Mouse (Mus musculus): Measurements from ENCODE around the gene Msln. TPM values are rescaled to one million over a fixed set of nuclear protein-coding genes. Genes with fewer than 3 reads are reported as not detected.

Gene Msln
- total RNA-seq (2023) = 1 to 10 TPM in 1 of 2 experiments, not detected in 1; 1.2 TPM

GRCm38 (mm10) chr17:25754241-25754640 lies at the start of gene Msln:
TSS of gene Msln (minus strand) at chr17:25754378.

GRCm38 (mm10) chr17:25796951-25797369 lies 42.8 kb upstream of the Msln start, which contains the start of gene Metrn:
TSS of gene Metrn (minus strand) at chr17:25797136.

GRCm38 (mm10) chr17:25795609-25796092 lies 41.5 kb upstream of the Msln start, which contains the start of gene AC134908.4:
TSS of gene AC134908.4 (minus strand) at chr17:25795659.

GRCm38 (mm10) chr17:25792615-25793014 lies 38.4 kb upstream of the Msln start, which contains the start of gene Fam173a:
TSS of gene Fam173a (minus strand) at chr17:25792901.

GRCm38 (mm10) chr17:25786280-25786679 lies 32.1 kb upstream of the Msln start, which contains the start of gene Ccdc78:
TSS of gene Ccdc78 (plus strand) at chr17:25786580.

GRCm38 (mm10) chr17:25785281-25785745 lies 31.1 kb upstream of the Msln start, which contains the start of gene Haghl:
TSS of gene Haghl (minus strand) at chr17:25785673.

GRCm38 (mm10) chr17:25773549-25774120 lies 19.5 kb upstream of the Msln start, which contains the start of gene Narfl:
TSS of gene Narfl (plus strand) at chr17:25773776.

GRCm38 (mm10) chr17:25735745-25736144 lies 18.4 kb downstream of the Msln start, which contains the start of gene Mslnl:
TSS of gene Mslnl (plus strand) at chr17:25736042.

GRCm38 (mm10) chr17:25727265-25728008 lies 26.7 kb downstream of the Msln start, which contains the start of the genes Chtf18 and Rpusd1:
TSS of gene Chtf18 (minus strand) at chr17:25727419.
TSS of gene Rpusd1 (plus strand) at chr17:25727670.

GRCm38 (mm10) chr17:25716711-25717637 lies 37.2 kb downstream of the Msln start, which contains the start of gene Gng13:
TSS of gene Gng13 (plus strand) at chr17:25717171.

Other genes with a start within 250 kb of the Msln start
- gene Sox8, start 183.7 kb downstream of the Msln start, total RNA-seq (2023) = not detected
- 10 to 100 TPM; 34.5 to 42.6 TPM for gene Lmf1, start 175.3 kb downstream of the Msln start, total RNA-seq (2023)
- not detected for gene Gng13, start 37.2 kb downstream of the Msln start, total RNA-seq (2023)
- 1 to 10 TPM; 6.7 to 8.5 TPM for gene Chtf18, start 27.0 kb downstream of the Msln start, total RNA-seq (2023)
- 1 to 10 TPM; 7.5 to 7.7 TPM for gene Rpusd1, start 26.7 kb downstream of the Msln start, total RNA-seq (2023)
- gene Mslnl, start 18.3 kb downstream of the Msln start, total RNA-seq (2023) = not detected
- 10 to 100 TPM; 43.3 to 45.9 TPM for gene Narfl, start 19.4 kb upstream of the Msln start, total RNA-seq (2023)
- 10 to 100 TPM; 17.7 to 28.0 TPM for gene Haghl, start 31.3 kb upstream of the Msln start, total RNA-seq (2023)
- gene Ccdc78, start 32.2 kb upstream of the Msln start, total RNA-seq (2023) = under 1 TPM in 1 of 2 experiments, not detected in 1; 0.32 TPM
- 10 to 100 TPM; 50.2 to 61.0 TPM for gene Fam173a, start 38.5 kb upstream of the Msln start, total RNA-seq (2023)
- not detected for gene AC134908.4, start 41.3 kb upstream of the Msln start, total RNA-seq (2023)
- gene Metrn, start 42.8 kb upstream of the Msln start, total RNA-seq (2023) = 10 to 100 TPM; 13.3 to 17.5 TPM
- not detected for gene Fbxl16, start 54.7 kb upstream of the Msln start, total RNA-seq (2023)
- 10 to 100 TPM; 18.9 TPM for gene Wdr24, start 69.2 kb upstream of the Msln start, total RNA-seq (2023)
- 10 to 100 TPM; 31.0 to 35.5 TPM for gene Jmjd8, start 74.5 kb upstream of the Msln start, total RNA-seq (2023)
- gene Stub1, start 79.0 kb upstream of the Msln start, total RNA-seq (2023) = 10 to 100 TPM; 69.1 to 78.8 TPM
- gene Rhbdl1, start 82.9 kb upstream of the Msln start, total RNA-seq (2023) = 1 to 10 TPM; 1.8 to 4.8 TPM
- 1 to 10 TPM; 3.6 to 4.6 TPM for gene Gm20683, start 87.4 kb upstream of the Msln start, total RNA-seq (2023)
- gene Rhot2, start 90.5 kb upstream of the Msln start, total RNA-seq (2023) = 10 to 100 TPM; 77.3 to 80.7 TPM
- 10 to 100 TPM; 25.1 to 32.9 TPM for gene Wdr90, start 107.1 kb upstream of the Msln start, total RNA-seq (2023)
- gene Mcrip2, start 114.4 kb upstream of the Msln start, total RNA-seq (2023) = 1 to 10 TPM; 3.2 to 4.2 TPM
- gene Mettl26, start 120.7 kb upstream of the Msln start, total RNA-seq (2023) = 10 to 100 TPM; 21.0 to 33.3 TPM
- gene Wfikkn1, start 126.5 kb upstream of the Msln start, total RNA-seq (2023) = 1 to 10 TPM; 6.7 to 6.9 TPM
- gene Rab40c, start 165.3 kb upstream of the Msln start, total RNA-seq (2023) = 10 to 100 TPM; 27.3 to 37.8 TPM
- gene Pigq, start 190.6 kb upstream of the Msln start, total RNA-seq (2023) = 10 to 100 TPM; 84.4 to 92.2 TPM
- not detected for gene Nhlrc4, start 190.6 kb upstream of the Msln start, total RNA-seq (2023)
- not detected for gene A930017K11Rik, start 198.2 kb upstream of the Msln start, total RNA-seq (2023)
- 10 to 100 TPM; 42.6 to 48.1 TPM for gene Capn15, start 231.4 kb upstream of the Msln start, total RNA-seq (2023)